Mouse (Mus musculus) lung, postnatal 0 days (tissue): Measurements from ENCODE around the gene Rinl.

ENCODE experiments used
- CTCF ChIP-seq: IDR thresholded peaks from 2 replicates; pipeline ENCODE4 v1.5.1; 2016; ENCODE audit warnings: antibody characterized with exemption, mild to moderate bottlenecking
- EP300 ChIP-seq: IDR thresholded peaks from 2 replicates; pipeline ENCODE4 v1.6.1; 2016; ENCODE audit warnings: antibody characterized with exemption, mild to moderate bottlenecking, control low read depth

DNA sequence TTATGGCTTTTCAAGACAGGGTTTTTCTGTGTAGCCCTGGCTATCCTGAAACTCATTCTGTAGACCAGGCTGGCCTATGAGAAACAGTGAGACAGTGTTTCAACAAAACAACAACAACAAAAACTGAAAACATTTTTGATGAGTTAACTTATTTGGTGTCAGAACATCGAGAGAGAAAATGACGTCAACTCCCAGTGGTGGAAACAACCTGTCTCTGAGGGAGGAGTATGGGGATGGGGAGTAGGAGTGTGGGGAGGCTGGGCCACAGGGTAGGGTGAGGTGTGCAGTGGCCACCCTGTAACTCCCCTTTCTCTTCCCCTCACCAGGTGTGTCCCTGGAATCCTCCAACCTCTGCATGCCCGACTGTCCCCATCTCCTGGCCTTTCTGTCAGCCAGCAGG, 5.7 kb downstream of the Rinl start:
- TF ChIP-seq EP300: no peak
- no peak for TF ChIP-seq CTCF
